Mouse (Mus musculus): ENCODE data around the gene Rtl1. TPM values are rescaled to one million over a fixed set of nuclear protein-coding genes. Genes with fewer than 3 reads are reported as not detected.

The Rtl1 gene
- polyA plus RNA-seq, 1 experiment from 2014 or later = 3.7 TPM

- peaks cover 29% of the 10 kb centered on the region for H3K4me1 ChIP-seq
- no peak for ATAC-seq (ENCODE audit: insufficient number of reproducible peaks, low FRiP score, low TSS enrichment, low read depth)
- H3K4me3 ChIP-seq = no peak overlapping the region
- H3K36me3 ChIP-seq = peaks cover 77% of the 10 kb centered on the region
- H3K27me3 ChIP-seq = peaks cover 10% of the 10 kb centered on the region; the same call in 1 of the 2 replicates
- no peak overlapping the region for H3K4me2 ChIP-seq
- H3K27ac ChIP-seq = peak overlapping the region; percentile 9; the same call in 1 of the 2 replicates
- WGBS = 48% methylated on average over 13 of the region's 13 CpGs
- no peak overlapping the region for H3K9ac ChIP-seq
- H3K9me3 ChIP-seq = no peaks in the 10 kb centered on the region
Measured at GRCm38 (mm10) chr12:109608576-109609440, 8.7 kb upstream of the Rtl1 start.

DNA sequence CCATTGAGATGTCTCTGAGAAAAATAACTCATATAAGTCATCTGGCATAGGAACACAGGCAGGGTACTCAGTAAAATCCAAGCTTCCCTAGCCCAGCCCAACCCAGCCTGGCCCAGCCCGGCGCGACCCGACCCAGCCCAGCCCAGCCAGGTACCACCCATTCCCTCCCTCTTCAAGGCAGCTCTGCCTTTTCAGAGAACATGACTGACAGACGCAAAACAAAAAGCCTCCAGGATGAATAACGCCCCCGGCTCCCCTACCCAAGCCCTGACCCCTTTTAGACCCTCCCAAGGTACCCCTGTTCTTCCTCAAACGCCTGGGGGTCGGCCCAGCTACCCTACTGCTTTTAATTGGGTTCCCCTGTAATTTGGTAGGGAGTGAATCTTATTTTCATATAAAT, 7.8 kb upstream of the Rtl1 start:
- Histone ChIP-seq H3K9me3 (no peaks in the 10 kb centered on the region), H3K27ac (no peak overlapping the region), H3K4me1 (peaks cover 27% of the 10 kb centered on the region), H3K36me3 (peaks cover 85% of the 10 kb centered on the region), H3K9ac (no peak overlapping the region), H3K4me2 (no peak overlapping the region), H3K27me3 (peaks cover 10% of the 10 kb centered on the region; the same call in 1 of the 2 replicates), H3K4me3 (no peak overlapping the region)
- 61% methylated on average over 9 of the region's 9 CpGs for WGBS
- no peak for ATAC-seq (ENCODE audit: insufficient number of reproducible peaks, low FRiP score, low TSS enrichment, low read depth)

- Histone ChIP-seq H3K27ac (no peak overlapping the region), H3K27me3 (peaks cover 6% of the 10 kb centered on the region; the same call in 1 of the 2 replicates), H3K9me3 (no peaks in the 10 kb centered on the region), H3K4me1 (peaks cover 26% of the 10 kb centered on the region), H3K36me3 (peaks cover 87% of the 10 kb centered on the region), H3K4me2 (no peak overlapping the region), H3K4me3 (no peak overlapping the region), H3K9ac (no peak overlapping the region)
- ATAC-seq (ENCODE audit: insufficient number of reproducible peaks, low FRiP score, low TSS enrichment, low read depth) = no peak
- 65% methylated on average over 9 of the region's 9 CpGs for WGBS
Measured at GRCm38 (mm10) chr12:109607191-109607590, 7.1 kb upstream of the Rtl1 start.

DNA sequence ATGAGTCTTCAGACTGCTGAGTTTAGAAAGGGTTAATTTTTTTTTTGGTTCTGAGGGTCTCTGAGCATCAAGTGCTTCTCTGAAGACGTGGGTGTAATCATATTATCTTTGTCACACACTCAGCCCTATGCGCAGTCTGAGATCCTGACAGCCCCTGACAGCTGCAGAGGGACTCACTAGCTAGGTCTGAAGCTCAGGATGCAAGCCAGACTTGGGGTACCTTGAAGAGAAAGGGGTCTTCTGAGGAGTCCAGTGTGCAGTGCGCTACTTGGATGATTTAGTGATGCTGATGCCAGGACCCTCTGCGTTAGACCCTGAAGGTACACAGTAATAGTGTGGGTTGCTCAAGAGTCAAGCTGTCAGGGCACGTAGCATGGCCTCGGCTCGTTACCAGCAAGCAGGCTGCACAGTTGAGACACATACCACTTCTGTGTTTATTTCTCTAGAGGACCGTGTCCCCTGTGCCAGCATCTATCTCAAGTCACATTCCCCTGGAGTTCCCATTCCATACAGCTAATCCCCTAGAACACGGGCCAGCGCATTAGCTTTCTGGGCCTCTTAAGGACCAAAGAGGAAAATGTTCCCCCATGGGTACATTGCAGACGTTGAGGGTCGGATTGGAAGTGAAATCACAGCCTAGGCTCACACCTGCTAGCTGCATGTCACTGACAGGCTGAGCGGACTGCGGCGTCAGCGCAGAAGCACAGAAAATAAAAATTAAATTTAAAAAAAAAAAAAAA, 5.0 kb upstream of the Rtl1 start:
- WGBS = 59% methylated on average over 16 of the region's 16 CpGs
- no peak overlapping the region for H3K4me2 ChIP-seq
- peaks cover 80% of the 10 kb centered on the region for H3K36me3 ChIP-seq
- ATAC-seq (ENCODE audit: insufficient number of reproducible peaks, low FRiP score, low TSS enrichment, low read depth) = peak; percentile 27; the same call in 1 of the 2 replicates
- no peaks in the 10 kb centered on the region for H3K9me3 ChIP-seq
- no peak overlapping the region for H3K27ac ChIP-seq
- no peaks in the 10 kb centered on the region for H3K27me3 ChIP-seq
- H3K4me3 ChIP-seq = no peak overlapping the region
- no peak overlapping the region for H3K9ac ChIP-seq
- peaks cover 26% of the 10 kb centered on the region for H3K4me1 ChIP-seq

DNA sequence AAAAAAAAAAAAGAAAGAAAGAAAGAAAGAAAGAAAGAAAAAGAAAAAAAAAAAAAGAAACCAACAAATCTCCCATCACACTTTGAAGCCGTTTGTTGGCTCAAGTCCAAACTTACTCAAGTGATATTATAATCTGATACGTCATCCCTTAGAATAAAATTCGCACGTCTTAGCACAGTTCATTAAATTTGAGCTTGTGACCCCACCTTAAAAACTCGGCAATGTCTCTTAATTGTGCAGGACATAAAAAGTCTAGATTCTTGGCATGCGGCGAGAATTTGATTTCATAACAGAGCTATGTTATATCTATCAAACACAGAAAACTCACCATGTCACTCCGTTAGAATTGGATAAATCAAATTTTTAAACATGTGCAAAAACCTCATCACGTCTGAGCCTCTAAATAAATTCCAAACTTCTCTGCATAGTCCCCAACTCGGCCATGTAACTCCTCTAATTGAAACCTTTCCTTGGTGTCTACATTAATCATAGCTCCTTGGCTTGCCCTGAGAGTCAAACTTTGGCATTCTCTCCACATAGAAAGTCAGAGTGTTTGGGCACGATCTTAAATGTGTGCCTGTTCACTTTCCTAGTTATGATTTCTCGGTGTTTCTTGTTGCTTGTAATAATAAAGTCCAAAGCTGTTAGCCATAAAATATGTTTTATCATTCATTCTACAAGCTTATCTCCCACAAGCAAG, 1.4 kb downstream of the Rtl1 start:
- Histone ChIP-seq H3K4me2 (no peak overlapping the region), H3K27me3 (no peaks in the 10 kb centered on the region), H3K27ac (peak overlapping the region; percentile 50; the same call in 1 of the 2 replicates), H3K36me3 (peaks cover 37% of the 10 kb centered on the region), H3K9me3 (no peaks in the 10 kb centered on the region), H3K4me3 (no peak overlapping the region), H3K9ac (no peak overlapping the region), H3K4me1 (peaks cover 40% of the 10 kb centered on the region)
- no peak; the same call in 1 of the 2 replicates for ATAC-seq (ENCODE audit: insufficient number of reproducible peaks, low FRiP score, low TSS enrichment, low read depth)
- WGBS = 27% methylated on average over 12 of the region's 12 CpGs

- WGBS = 49% methylated on average over 3 of the region's 3 CpGs
- ATAC-seq (ENCODE audit: insufficient number of reproducible peaks, low FRiP score, low TSS enrichment, low read depth) = no peak
- H3K36me3 ChIP-seq = peaks cover 41% of the 10 kb centered on the region
- H3K9me3 ChIP-seq = no peaks in the 10 kb centered on the region
- H3K4me2 ChIP-seq = no peak overlapping the region
- no peak overlapping the region for H3K4me3 ChIP-seq
- H3K27me3 ChIP-seq = no peaks in the 10 kb centered on the region
- peaks cover 41% of the 10 kb centered on the region for H3K4me1 ChIP-seq
- H3K9ac ChIP-seq = no peak overlapping the region
- peak overlapping the region; percentile 86 for H3K27ac ChIP-seq
Measured at GRCm38 (mm10) chr12:109596726-109597125, 3.4 kb downstream of the Rtl1 start.

DNA sequence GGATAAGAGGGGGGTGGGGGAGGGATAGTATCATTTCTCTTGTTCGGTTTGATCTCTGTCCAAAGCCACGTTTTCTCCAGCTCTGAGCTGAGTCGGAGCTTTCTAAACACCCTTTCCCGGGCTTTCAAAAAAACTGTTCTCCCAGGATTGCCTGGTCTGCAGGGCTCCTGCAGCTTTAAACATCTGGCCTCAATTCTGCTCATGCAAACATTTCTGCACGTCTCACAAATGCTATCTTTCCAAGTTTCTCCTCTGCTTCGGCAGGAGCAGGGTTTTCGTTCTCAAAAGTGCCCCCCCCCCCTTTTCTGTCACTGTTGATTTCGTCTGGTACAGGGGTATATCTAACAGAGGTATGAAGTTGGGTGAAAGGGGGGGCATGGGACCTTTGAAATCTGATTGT, 3.9 kb downstream of the Rtl1 start:
- peak overlapping the region; percentile 86 for H3K27ac ChIP-seq
- 15% methylated on average over 8 of the region's 8 CpGs for WGBS
- H3K36me3 ChIP-seq = peaks cover 37% of the 10 kb centered on the region
- ATAC-seq (ENCODE audit: insufficient number of reproducible peaks, low FRiP score, low TSS enrichment, low read depth) = peak; percentile 46; the same call in 1 of the 2 replicates
- H3K9me3 ChIP-seq = no peaks in the 10 kb centered on the region
- 0 out of 2 replicates have a peak overlapping the region, but pooled peaks have one; percentile 20 for H3K4me2 ChIP-seq
- 0 out of 2 replicates have a peak overlapping the region, but pooled peaks have one; percentile 7 for H3K4me3 ChIP-seq
- H3K4me1 ChIP-seq = peaks cover 41% of the 10 kb centered on the region
- H3K9ac ChIP-seq = no peak overlapping the region
- H3K27me3 ChIP-seq = no peaks in the 10 kb centered on the region

DNA sequence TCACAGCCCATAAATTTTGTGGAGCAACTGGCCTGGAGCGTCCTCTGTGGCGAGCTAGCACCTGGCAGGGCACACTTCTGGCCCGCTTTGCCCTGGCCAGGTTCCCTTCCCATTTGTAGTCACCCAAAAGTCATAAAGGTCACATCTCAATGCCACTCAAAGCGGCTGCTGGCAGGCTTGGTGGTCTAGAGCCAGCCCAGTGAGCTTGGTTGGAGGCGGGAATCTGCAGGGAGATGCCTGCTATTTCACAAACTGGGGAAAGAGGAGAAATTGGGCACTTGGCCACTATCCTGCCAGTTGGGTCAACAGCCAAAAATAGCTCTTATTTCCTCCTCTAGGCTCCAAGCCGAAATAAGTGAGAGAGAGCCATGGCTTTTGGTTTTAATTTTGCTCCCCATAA, 4.4 kb downstream of the Rtl1 start:
- peak overlapping the region; percentile 20; the same call in 1 of the 2 replicates for H3K4me2 ChIP-seq
- H3K27ac ChIP-seq = peak overlapping the region; percentile 86
- no peaks in the 10 kb centered on the region for H3K9me3 ChIP-seq
- H3K36me3 ChIP-seq = peaks cover 34% of the 10 kb centered on the region
- peaks cover 41% of the 10 kb centered on the region for H3K4me1 ChIP-seq
- 20% methylated on average over 6 of the region's 6 CpGs for WGBS
- no peak overlapping the region for H3K4me3 ChIP-seq
- H3K27me3 ChIP-seq = no peaks in the 10 kb centered on the region
- peak; percentile 54 for ATAC-seq (ENCODE audit: insufficient number of reproducible peaks, low FRiP score, low TSS enrichment, low read depth)
- H3K9ac ChIP-seq = no peak overlapping the region

GRCm38 (mm10) chr12:109594961-109595360, 5.2 kb downstream of the Rtl1 start:
- Histone ChIP-seq H3K4me3 (no peak overlapping the region), H3K27ac (peak overlapping the region; percentile 86), H3K9me3 (no peaks in the 10 kb centered on the region), H3K9ac (no peak overlapping the region), H3K4me2 (no peak overlapping the region), H3K36me3 (peaks cover 42% of the 10 kb centered on the region), H3K4me1 (peaks cover 41% of the 10 kb centered on the region), H3K27me3 (no peaks in the 10 kb centered on the region)
- 87% methylated on average over 7 of the region's 7 CpGs for WGBS
- no peak for ATAC-seq (ENCODE audit: insufficient number of reproducible peaks, low FRiP score, low TSS enrichment, low read depth)

DNA sequence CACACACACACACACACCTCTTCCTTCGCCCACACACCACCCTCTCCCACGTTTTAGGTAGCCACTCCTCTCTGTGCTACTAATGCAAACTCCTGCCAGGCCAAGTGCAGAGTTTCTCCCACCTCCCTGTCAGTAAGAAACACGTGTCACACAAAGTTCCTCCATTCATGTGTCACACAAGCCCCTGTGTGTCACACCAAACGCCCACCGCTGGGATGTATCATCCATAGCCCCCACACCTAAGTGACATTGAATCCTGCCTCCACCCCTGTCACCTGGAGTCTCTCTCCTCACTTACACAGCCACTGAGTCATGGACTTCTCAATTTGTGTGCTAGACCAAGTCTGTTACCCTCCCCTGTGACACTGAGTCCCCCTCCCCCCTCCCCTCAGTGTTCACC, 17.9 kb downstream of the Rtl1 start:
- Histone ChIP-seq H3K27ac (no peak overlapping the region), H3K36me3 (peaks cover 51% of the 10 kb centered on the region), H3K4me2 (no peak overlapping the region), H3K4me1 (peaks cover 9% of the 10 kb centered on the region; the same call in 1 of the 2 replicates), H3K9ac (no peak overlapping the region), H3K27me3 (no peaks in the 10 kb centered on the region), H3K9me3 (no peaks in the 10 kb centered on the region), H3K4me3 (no peak overlapping the region)
- WGBS = 68% methylated on average over 5 of the region's 5 CpGs
- no peak for ATAC-seq (ENCODE audit: insufficient number of reproducible peaks, low FRiP score, low TSS enrichment, low read depth)

DNA sequence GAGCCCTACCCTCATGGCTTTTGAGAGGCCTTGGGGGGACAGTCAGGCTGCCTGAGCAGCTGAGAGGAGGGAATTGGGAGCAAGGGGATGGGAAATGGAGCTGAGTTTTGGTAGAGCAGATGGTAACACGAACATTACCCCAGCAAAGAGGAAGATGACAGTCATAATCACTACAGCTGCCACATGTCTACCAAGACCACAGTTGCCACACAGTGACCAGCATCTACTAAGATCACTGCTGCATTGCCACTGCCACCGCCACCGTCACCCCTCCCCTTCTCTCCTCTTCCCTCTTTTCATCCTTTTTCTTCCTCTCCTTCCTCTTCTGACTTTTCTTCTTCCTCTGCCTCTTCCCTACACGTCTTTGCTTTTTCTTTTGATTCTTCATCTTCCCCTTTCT, 27.9 kb downstream of the Rtl1 start:
- Histone ChIP-seq H3K36me3 (peaks cover 70% of the 10 kb centered on the region), H3K27ac (no peak overlapping the region), H3K4me2 (no peak overlapping the region), H3K4me3 (no peak overlapping the region), H3K9me3 (no peaks in the 10 kb centered on the region), H3K9ac (no peak overlapping the region), H3K27me3 (no peaks in the 10 kb centered on the region), H3K4me1 (no peaks in the 10 kb centered on the region)
- no peak for ATAC-seq (ENCODE audit: insufficient number of reproducible peaks, low FRiP score, low TSS enrichment, low read depth)
- whole genome bisulfite sequencing = 84% methylated on average over 4 of the region's 4 CpGs

Data from limb, embryonic 15.5 days (tissue).